Mouse (Mus musculus) layer of hippocampus, postnatal 10 days (tissue): ENCODE results near the gene Gm42417. TPM values are rescaled to one million over a fixed set of nuclear protein-coding genes. Genes with fewer than 3 reads are reported as not detected.

ENCODE experiments used
- microRNA-seq, 2 experiments: library from miRNA; unstranded; fragments of <30 nt; microRNA quantifications; one replicate each; pipeline ENCODE4 v1.2.0; 2021
- total RNA-seq, 2 experiments: library from RNA; stranded (reverse); gene quantifications; 2 replicates each; pipeline ENCODE4 v1.2.3; 2021

Gene Gm42417
- total RNA-seq, 2 experiments from 2014 or later: 0.18 TPM; not detected in 1

Small RNA genes lying within 50 kb of the gene (microRNA-seq; reads per million reads assigned to microRNA genes)
- gene Gm47280: 0 to 0.20 reads per million in 2 experiments

Other genes starting within 250 kb of the Gm42417 start
- gene Arid5a, start 231.7 kb downstream of the Gm42417 start, total RNA-seq: 10 to 100 TPM; 13.7 to 14.8 TPM
- gene Kansl3, start 170.2 kb downstream of the Gm42417 start, total RNA-seq: 10 to 100 TPM; 55.0 to 57.3 TPM
- not detected for gene Fer1l5, start 167.1 kb downstream of the Gm42417 start, total RNA-seq
- gene Lman2l, start 94.2 kb downstream of the Gm42417 start, total RNA-seq: 10 to 100 TPM; 50.1 to 51.2 TPM
- 10 to 100 TPM; 18.3 to 18.5 TPM for gene Cnnm4, start 67.8 kb downstream of the Gm42417 start, total RNA-seq
- 10 to 100 TPM; 35.0 to 39.8 TPM for gene Cnnm3, start 27.6 kb downstream of the Gm42417 start, total RNA-seq
- 1 to 10 TPM; 4.9 to 5.0 TPM for gene Ankrd23, start 2.5 kb downstream of the Gm42417 start, total RNA-seq
- 10 to 100 TPM; 10.9 to 15.9 TPM for gene Ankrd39, start 8.0 kb upstream of the Gm42417 start, total RNA-seq
- gene Sema4c, start 18.9 kb upstream of the Gm42417 start, total RNA-seq: 10 to 100 TPM; 21.6 to 24.6 TPM
- gene Fam178b, start 143.8 kb upstream of the Gm42417 start, total RNA-seq: under 1 TPM in 1 of 2 experiments, not detected in 1; 0.78 TPM
- gene Cox5b, start 152.0 kb upstream of the Gm42417 start, total RNA-seq: 100 to 1,000 TPM; 732 to 792 TPM
- 1 to 10 TPM; 1.2 TPM for gene 4933424G06Rik, start 170.7 kb upstream of the Gm42417 start, total RNA-seq
- gene Actr1b, start 175.0 kb upstream of the Gm42417 start, total RNA-seq: 100 to 1,000 TPM; 187 to 191 TPM
- 1 to 10 TPM; 3.0 to 3.2 TPM for gene Zap70, start 222.4 kb upstream of the Gm42417 start, total RNA-seq